Mouse (Mus musculus) G1E (cell line): ENCODE measurements around the gene Gmpr. TPM values are rescaled to one million over a fixed set of nuclear protein-coding genes. Genes with fewer than 3 reads are reported as not detected.

Experiments used
- ATAC-seq: 2 replicates; pipeline ENCODE4 v1.8.0; 2016; ENCODE audit warnings: mild to moderate bottlenecking; ENCODE audit not compliant: insufficient number of reproducible peaks, poor library complexity, low FRiP score, severe bottlenecking; ENCODE audit errors: extremely low read depth
- DNase-seq: peaks from one replicate; pipeline ENCODE4 v3.0.0; 2012; ENCODE audit warnings: low spot score
- H3K27me3 ChIP-seq: 2 replicates; pipeline ENCODE4 v1.6.1; 2012; ENCODE audit warnings: mild to moderate bottlenecking, low read length, inconsistent platforms; ENCODE audit not compliant: insufficient read depth
- H3K36me3 ChIP-seq: replicated peaks from 2 replicates; pipeline ENCODE3; 2012; ENCODE audit warnings: mild to moderate bottlenecking, inconsistent platforms
- H3K4me1 ChIP-seq: 2 replicates; pipeline ENCODE4 v1.6.1; 2012; ENCODE audit warnings: low read depth, low read length, inconsistent platforms, mixed read lengths; ENCODE audit not compliant: insufficient read depth
- H3K4me3 ChIP-seq: 2 replicates; pipeline ENCODE4 v1.5.1; 2012; ENCODE audit warnings: low read depth, mild to moderate bottlenecking, inconsistent platforms, low read length, moderate library complexity, mixed read lengths
- H3K9me3 ChIP-seq: replicated peaks from 2 replicates; pipeline ENCODE4 v1.6.1; 2012; ENCODE audit warnings: inconsistent platforms
- CTCF ChIP-seq: IDR thresholded peaks from 2 replicates; pipeline ENCODE4 v1.5.1; 2012; ENCODE audit warnings: low read depth, low read length, inconsistent platforms, mixed read lengths
- GATA1 ChIP-seq: IDR thresholded peaks from 2 replicates; pipeline ENCODE4 v1.6.1; 2012; ENCODE audit warnings: borderline replicate concordance, low read length, inconsistent platforms, mixed read lengths
- GATA2 ChIP-seq: IDR thresholded peaks from 2 replicates; pipeline ENCODE4 v1.6.1; 2012; ENCODE audit warnings: low read depth, low read length, inconsistent platforms, borderline replicate concordance
- POLR2AphosphoS5 ChIP-seq: IDR thresholded peaks from 2 replicates; pipeline ENCODE4 v1.6.1; 2012; ENCODE audit warnings: low read depth, low read length, inconsistent platforms; ENCODE audit not compliant: insufficient replicate concordance
- TAL1 ChIP-seq: conservative IDR thresholded peaks from 2 replicates; pipeline ENCODE4 v1.6.1; 2012; ENCODE audit warnings: low read depth, low read length, inconsistent platforms, mixed read lengths
- polyA plus RNA-seq: library from polyadenylated mRNA; stranded (reverse); fragments of >175 nt; gene quantifications from 2 replicates; pipeline ENCODE4 v1.2.3, GENCODE M21; 2012
- total RNA-seq, 2 experiments: library from RNA; stranded (forward) in 1 of 2; stranded (reverse) in 1 of 2; fragments of 200-1000 nt in 1 of 2; fragments of >200 nt in 1 of 2; fragmentation: Nextera tagmentation in 1 of 2; gene quantifications; 2 replicates each; pipeline ENCODE4 v1.2.3; 2014 to 2017

The Gmpr gene
- total and polyA plus RNA-seq, 3 experiments: 85.9 to 372 (median 309) TPM

DNA sequence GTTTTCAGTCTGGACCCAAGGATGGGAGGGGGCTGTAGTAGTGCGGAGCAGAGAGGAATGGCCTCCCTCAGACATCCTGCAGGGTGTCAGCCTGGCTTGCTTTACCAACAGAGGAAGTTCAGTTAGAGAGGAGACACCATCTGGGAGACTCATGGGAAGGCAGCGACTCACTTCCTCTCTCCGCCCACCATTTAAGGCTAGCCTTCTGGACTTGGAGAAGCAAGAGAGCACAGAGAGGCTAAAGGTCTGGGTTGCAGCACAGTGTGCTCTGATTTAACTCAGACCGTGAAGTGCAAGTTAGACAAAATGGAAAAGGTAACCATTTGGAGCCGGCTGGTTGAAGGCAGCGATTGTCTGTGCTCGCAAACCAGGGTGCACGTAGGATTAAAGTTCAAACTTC, 5.3 kb downstream of the Gmpr start:
- Histone ChIP-seq H3K36me3 (peaks cover 63% of the 10 kb centered on the region), H3K9me3 (no peaks in the 10 kb centered on the region), H3K27me3 (no peaks in the 10 kb centered on the region), H3K4me1 (peaks cover 87% of the 10 kb centered on the region), H3K4me3 (peak overlapping the region; percentile 65; the same call in 1 of the 2 replicates)
- DNase-seq (peak; percentile 59), ATAC-seq (peak; percentile 31)
- TF ChIP-seq TAL1 (no peak), CTCF (no peak), GATA1 (no peak), POLR2AphosphoS5 (no peak), GATA2 (no peak)

DNA sequence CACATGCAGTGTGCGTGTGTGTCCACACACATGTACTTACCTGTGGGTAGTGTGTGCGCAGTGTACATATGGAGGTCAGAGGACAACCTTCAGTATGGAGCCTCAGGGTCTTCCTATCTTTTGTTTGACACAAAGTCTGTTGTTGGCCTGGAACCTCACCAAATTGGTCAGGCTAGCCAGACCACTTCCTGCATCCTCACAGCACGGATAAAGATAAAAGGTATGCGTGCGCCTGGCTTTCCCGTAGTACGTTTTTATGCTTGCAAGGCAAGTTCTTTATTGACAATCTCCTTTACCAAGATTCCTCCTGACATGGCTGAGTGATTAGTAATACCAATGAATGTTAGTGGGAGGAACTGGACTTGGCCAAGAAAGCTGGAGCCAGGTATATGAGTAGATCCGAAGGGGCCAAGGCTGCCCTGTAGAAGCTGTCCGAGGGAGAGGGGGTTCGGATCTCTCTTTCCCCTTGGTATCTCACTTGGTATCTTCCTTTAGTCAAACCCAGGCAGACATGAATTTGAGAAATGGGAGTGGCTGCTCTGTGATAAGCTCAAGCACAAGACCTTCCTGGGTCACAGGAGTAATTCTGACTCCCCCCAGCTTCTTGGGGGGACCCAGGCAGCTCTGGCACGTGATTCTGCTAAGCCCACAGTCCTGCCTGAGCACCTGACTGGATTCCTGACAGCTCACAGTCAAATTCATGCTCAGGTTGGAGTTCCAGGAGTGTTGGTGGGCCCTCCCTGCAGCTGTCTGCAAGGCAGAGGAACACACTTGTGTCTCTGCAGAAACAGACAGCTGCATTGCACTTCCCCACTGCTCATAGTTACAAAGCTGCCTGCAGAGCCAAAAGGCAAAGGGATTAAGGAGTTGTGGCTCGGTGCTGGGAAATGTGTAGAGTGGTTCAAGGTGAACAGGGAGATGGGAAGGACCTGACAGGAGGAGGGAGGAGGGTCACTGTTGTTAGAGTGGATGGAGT, 6.1 kb downstream of the Gmpr start:
- Histone ChIP-seq H3K4me3 (peak overlapping the region; percentile 65), H3K36me3 (peaks cover 71% of the 10 kb centered on the region), H3K4me1 (peaks cover 91% of the 10 kb centered on the region), H3K9me3 (no peaks in the 10 kb centered on the region), H3K27me3 (no peaks in the 10 kb centered on the region)
- no peak for TF ChIP-seq POLR2AphosphoS5
- no peak for TF ChIP-seq GATA2
- TF ChIP-seq TAL1: no peak
- no peak for TF ChIP-seq CTCF
- TF ChIP-seq GATA1: no peak
- DNase-seq (peak; percentile 52), ATAC-seq (peak; percentile 17)

DNA sequence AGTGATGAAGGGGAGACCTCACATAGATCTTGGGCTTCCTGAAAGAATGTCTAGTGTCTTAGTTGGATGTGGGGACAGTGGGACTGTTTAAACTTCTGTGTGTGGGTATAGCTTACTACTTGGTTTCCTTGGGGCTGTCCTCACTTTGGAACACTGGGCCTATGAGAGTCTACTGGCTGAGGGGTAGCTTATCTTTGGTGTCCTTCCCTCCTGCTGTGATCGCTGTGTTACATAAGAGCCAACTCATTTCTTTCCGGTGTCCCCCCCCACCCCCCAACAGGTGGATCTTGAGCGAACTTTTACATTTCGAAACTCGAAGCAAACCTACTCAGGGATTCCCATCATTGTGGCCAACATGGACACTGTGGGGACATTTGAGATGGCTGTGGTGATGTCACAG, 6.9 kb downstream of the Gmpr start:
- Histone ChIP-seq H3K9me3 (no peaks in the 10 kb centered on the region), H3K27me3 (no peaks in the 10 kb centered on the region), H3K4me3 (peak overlapping the region; percentile 65), H3K4me1 (peaks cover 91% of the 10 kb centered on the region), H3K36me3 (peaks cover 79% of the 10 kb centered on the region)
- DNase-seq (no peak), ATAC-seq (no peak)
- TF ChIP-seq POLR2AphosphoS5: no peak
- no peak for TF ChIP-seq CTCF
- TF ChIP-seq GATA2: no peak
- TF ChIP-seq GATA1: no peak
- 0 out of 2 replicates have a peak, but pooled peaks have one; percentile 10 for TF ChIP-seq TAL1

- DNase-seq (no peak), ATAC-seq (no peak)
- TF ChIP-seq GATA2 (no peak), TAL1 (no peak), GATA1 (no peak), POLR2AphosphoS5 (no peak), CTCF (no peak)
- Histone ChIP-seq H3K9me3 (no peaks in the 10 kb centered on the region), H3K36me3 (peaks cover 81% of the 10 kb centered on the region), H3K27me3 (no peaks in the 10 kb centered on the region), H3K4me1 (peaks cover 86% of the 10 kb centered on the region), H3K4me3 (peak overlapping the region; percentile 24; the same call in 1 of the 2 replicates)
Measured at GRCm38 (mm10) chr13:45514832-45515422, 7.7 kb downstream of the Gmpr start.

DNA sequence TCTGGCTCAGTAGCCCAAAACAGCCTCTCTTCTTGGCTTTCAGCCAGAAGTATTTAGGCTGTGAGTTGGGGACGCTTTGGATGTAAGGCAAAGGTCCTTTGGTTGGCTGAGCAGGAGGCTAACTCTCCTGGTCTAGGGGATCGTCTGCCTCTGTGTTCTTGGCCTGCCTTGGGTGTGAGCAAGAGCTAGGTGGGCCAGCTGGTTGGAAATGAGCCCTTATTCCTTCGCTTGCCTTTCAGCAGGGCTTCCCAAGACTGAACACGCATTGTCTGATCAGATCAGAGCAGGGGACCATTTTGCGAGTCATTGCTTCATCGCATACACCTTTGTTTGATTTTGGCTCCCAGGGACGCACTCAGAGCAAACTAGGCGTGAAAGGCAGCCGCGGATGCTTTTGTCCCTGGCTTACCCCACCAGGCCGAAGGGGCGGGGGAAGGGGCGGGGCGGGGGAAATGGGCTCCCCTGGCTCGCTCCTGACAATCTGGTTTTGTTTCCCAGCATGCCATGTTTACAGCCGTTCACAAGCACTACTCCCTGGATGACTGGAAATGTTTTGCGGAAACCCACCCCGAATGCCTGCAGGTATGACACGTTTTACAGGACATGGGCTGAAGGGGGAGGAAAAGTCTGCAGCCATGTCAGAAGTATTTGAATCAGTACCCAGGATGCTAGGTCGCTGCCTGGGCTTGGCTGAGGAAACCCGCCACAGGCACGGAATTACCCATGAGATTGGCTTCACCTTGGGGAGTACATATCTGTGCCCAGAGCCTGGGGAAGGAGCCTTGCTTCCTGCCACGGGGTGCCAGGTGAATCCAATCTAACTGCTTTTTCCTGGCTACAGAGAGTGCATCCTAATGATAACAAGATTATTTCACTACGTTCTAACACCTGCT, 9.5 kb downstream of the Gmpr start:
- no peak for TF ChIP-seq GATA1
- no peak for TF ChIP-seq GATA2
- TF ChIP-seq CTCF: no peak
- no peak for TF ChIP-seq POLR2AphosphoS5
- no peak for TF ChIP-seq TAL1
- H3K4me1 ChIP-seq: peaks cover 77% of the 10 kb centered on the region

DNA sequence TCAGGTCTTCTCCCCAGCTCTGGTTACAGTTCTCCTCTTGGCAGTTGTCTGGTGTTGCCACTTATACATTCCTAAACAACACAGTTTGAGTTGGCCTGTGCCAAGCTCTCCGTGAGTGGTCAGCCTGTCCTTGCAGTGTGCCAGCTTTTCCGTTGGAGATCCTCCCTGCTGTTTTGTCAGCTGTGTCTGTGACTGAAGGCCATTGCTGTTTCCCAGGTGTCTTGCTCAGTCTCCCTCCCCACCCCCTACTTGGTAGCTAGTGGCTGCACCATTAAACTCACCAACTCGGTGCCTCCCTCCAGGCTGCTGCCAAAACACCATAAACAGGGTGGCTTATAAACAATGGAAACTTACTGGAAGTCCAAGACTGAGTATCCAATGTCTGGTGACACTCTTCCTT, 17.1 kb downstream of the Gmpr start:
- H3K4me1 ChIP-seq: peaks cover 80% of the 10 kb centered on the region
- no peak for DNase-seq
- TF ChIP-seq TAL1: no peak
- TF ChIP-seq POLR2AphosphoS5: no peak
- TF ChIP-seq GATA2: no peak
- no peak for TF ChIP-seq GATA1
- no peak for TF ChIP-seq CTCF
- no peaks in the 10 kb centered on the region for H3K27me3 ChIP-seq
- H3K9me3 ChIP-seq: no peaks in the 10 kb centered on the region
- no peak for ATAC-seq
- no peak overlapping the region; the same call in 1 of the 2 replicates for H3K4me3 ChIP-seq
- peaks cover 91% of the 10 kb centered on the region for H3K36me3 ChIP-seq

More for the DNA sequence above, 9.5 kb downstream of the Gmpr start:
- ATAC-seq: no peak
- Histone ChIP-seq H3K4me3 (no peak overlapping the region; the same call in 1 of the 2 replicates), H3K9me3 (no peaks in the 10 kb centered on the region), H3K27me3 (no peaks in the 10 kb centered on the region), H3K36me3 (peaks cover 85% of the 10 kb centered on the region)
- no peak for DNase-seq
